Mouse (Mus musculus): ENCODE results near the gene Prok2. TPM values are rescaled to one million over a fixed set of nuclear protein-coding genes. Genes with fewer than 3 reads are reported as not detected.

The Prok2 gene
- total RNA-seq, 2 experiments from 2014 or later = 0.20 TPM; not detected in 1

- peak in 1 of 2 experiments; percentile 31 for DNase-seq (ENCODE audit: low spot score in 2 of 2)
These were observed 33.0 kb downstream of the Prok2 start for GRCm38 (mm10) chr6:99692916-99693841.

GRCm38 (mm10) chr6:99692206-99692915 lies 33.8 kb downstream of the Prok2 start, which contains the start of gene Gpr27:
Gene Gpr27 (plus strand): TSS chr6:99692679.
- peak; percentile 29 to 36 for DNase-seq (ENCODE audit: low spot score in 2 of 2)

GRCm38 (mm10) chr6:99691666-99692205 lies 34.5 kb downstream of the Prok2 start:
- DNase-seq (ENCODE audit: low spot score in 2 of 2) = peak in 1 of 2 experiments; percentile 26

- no peak for DNase-seq (ENCODE audit: low spot score in 2 of 2)
These were observed 37.7 kb downstream of the Prok2 start for GRCm38 (mm10) chr6:99688513-99688912.

- no peak for DNase-seq (ENCODE audit: low spot score in 2 of 2)
These were observed 41.3 kb downstream of the Prok2 start for GRCm38 (mm10) chr6:99684899-99685298.

- no peak for DNase-seq (ENCODE audit: low spot score in 2 of 2)
These were observed 42.2 kb downstream of the Prok2 start for GRCm38 (mm10) chr6:99683974-99684373.

GRCm38 (mm10) chr6:99678108-99678507 lies 48.1 kb downstream of the Prok2 start:
- DNase-seq (ENCODE audit: low spot score in 2 of 2) = no peak

GRCm38 (mm10) chr6:99677325-99677724 lies 48.9 kb downstream of the Prok2 start:
- DNase-seq (ENCODE audit: low spot score in 2 of 2) = no peak

- no peak for DNase-seq (ENCODE audit: low spot score in 2 of 2)
These were observed 51.7 kb downstream of the Prok2 start for GRCm38 (mm10) chr6:99674482-99674881.

GRCm38 (mm10) chr6:99671768-99672167 lies 54.4 kb downstream of the Prok2 start:
- DNase-seq (ENCODE audit: low spot score in 2 of 2) = no peak

- DNase-seq (ENCODE audit: low spot score in 2 of 2) = peak in 1 of 2 experiments; percentile 53
These were observed 55.6 kb downstream of the Prok2 start for GRCm38 (mm10) chr6:99670481-99671119.

GRCm38 (mm10) chr6:99669481-99670325 lies 56.5 kb downstream of the Prok2 start:
- DNase-seq (ENCODE audit: low spot score in 2 of 2) = no peak

- no peak for DNase-seq (ENCODE audit: low spot score in 2 of 2)
These were observed 58.9 kb downstream of the Prok2 start for GRCm38 (mm10) chr6:99667290-99667689.

GRCm38 (mm10) chr6:99666318-99667171 lies 59.6 kb downstream of the Prok2 start, which contains the start of the genes Eif4e3 and Gm20696:
Gene Eif4e3 (minus strand): TSS chr6:99666771.
Gene Gm20696 (minus strand): TSS chr6:99666797.
- peak; percentile 49 to 62 for DNase-seq (ENCODE audit: low spot score in 2 of 2)

GRCm38 (mm10) chr6:99665457-99666317 lies 60.5 kb downstream of the Prok2 start:
- no peak for DNase-seq (ENCODE audit: low spot score in 2 of 2)

GRCm38 (mm10) chr6:99663232-99663631 lies 63.0 kb downstream of the Prok2 start:
- no peak for DNase-seq (ENCODE audit: low spot score in 2 of 2)

Measured in gastrocnemius, postnatal 4 days (tissue).